15 mouse cellular contexts compared by ENCODE assay signal in the genomic region with DNA sequence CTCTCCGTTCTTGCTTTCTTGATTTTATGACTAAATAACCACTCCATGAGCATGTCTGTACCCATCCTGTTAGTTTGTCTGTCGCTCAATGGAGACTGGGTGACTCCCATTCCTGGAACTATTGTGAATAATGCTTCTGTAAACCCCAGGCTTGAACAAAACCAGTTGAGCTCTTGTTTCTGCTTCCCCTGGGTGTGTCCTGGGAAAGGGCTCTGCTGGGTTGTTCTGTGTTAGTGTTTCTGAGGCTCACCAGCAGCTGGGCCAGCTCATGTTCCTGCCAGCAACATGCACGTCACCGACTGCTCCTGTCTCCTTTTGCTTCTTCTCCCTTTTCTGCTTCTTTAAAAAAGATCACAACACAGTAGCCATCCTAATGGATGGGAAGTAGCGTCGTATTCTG. TPM values are rescaled to one million over a fixed set of nuclear protein-coding genes. Genes with fewer than 3 reads are reported as not detected.
"Had no signal": no experiment of that assay in that cellular context is flagged by ENCODE, and none has a peak within 500 bp of the region (broad histone marks: within the 10 kb centered on the region; RNA-seq: fewer than 3 reads in every experiment).

No protein-coding gene starts in this region.

- H3K4me2 ChIP-seq: intestine, embryonic 15.5 days; kidney, embryonic 15.5 days; limb, embryonic 12.5 days; limb, embryonic 15.5 days; liver, embryonic 11.5 days; midbrain, embryonic 12.5 days; midbrain, embryonic 15.5 days; neural tube, embryonic 12.5 days; neural tube, embryonic 15.5 days had no signal

- H3K4me3 ChIP-seq: intestine, embryonic 15.5 days; kidney, embryonic 15.5 days; limb, embryonic 12.5 days; limb, embryonic 15.5 days; midbrain, embryonic 12.5 days; midbrain, embryonic 15.5 days; neural tube, embryonic 12.5 days; neural tube, embryonic 15.5 days had no signal

- DNase-seq: kidney, adult 11 months had no signal

- H3K27ac ChIP-seq: intestine, embryonic 15.5 days; kidney, embryonic 15.5 days; limb, embryonic 12.5 days; limb, embryonic 15.5 days; liver, embryonic 14.5 days; macrophage; midbrain, embryonic 12.5 days; midbrain, embryonic 15.5 days; neural tube, embryonic 12.5 days; neural tube, embryonic 15.5 days had no signal

- H3K9ac ChIP-seq: intestine, embryonic 15.5 days; kidney, embryonic 15.5 days; limb, embryonic 12.5 days; limb, embryonic 15.5 days; liver, embryonic 14.5 days; liver, postnatal 0 days; midbrain, embryonic 12.5 days; midbrain, embryonic 15.5 days; neural tube, embryonic 12.5 days; neural tube, embryonic 15.5 days had no signal

- H3K27me3 ChIP-seq: intestine, embryonic 15.5 days; kidney, embryonic 15.5 days; limb, embryonic 12.5 days; limb, embryonic 15.5 days; neural tube, embryonic 12.5 days had no signal

- H3K36me3 ChIP-seq: intestine, embryonic 15.5 days; kidney, embryonic 15.5 days; limb, embryonic 12.5 days; limb, embryonic 15.5 days; midbrain, embryonic 12.5 days; midbrain, embryonic 15.5 days; neural tube, embryonic 12.5 days; neural tube, embryonic 15.5 days had no signal

- H3K9me3 ChIP-seq: intestine, embryonic 15.5 days; kidney, embryonic 15.5 days; limb, embryonic 12.5 days; limb, embryonic 15.5 days; midbrain, embryonic 12.5 days; midbrain, embryonic 15.5 days; neural tube, embryonic 12.5 days; neural tube, embryonic 15.5 days had no signal

- ATAC-seq: intestine, embryonic 15.5 days; liver, postnatal 0 days; midbrain, embryonic 15.5 days had no signal

- H3K4me1 ChIP-seq: intestine, embryonic 15.5 days; kidney, embryonic 15.5 days; midbrain, embryonic 15.5 days; neural tube, embryonic 12.5 days had no signal

RNA-seq across cellular contexts. Expression of a gene that starts 48.5 kb away (rescaled TPM):
- total RNA-seq: megakaryocyte, adult 5-6 weeks had no signal
- polyA plus RNA-seq: liver, postnatal 0 days; testis, adult 2 months had no signal
